In the genomic region with DNA sequence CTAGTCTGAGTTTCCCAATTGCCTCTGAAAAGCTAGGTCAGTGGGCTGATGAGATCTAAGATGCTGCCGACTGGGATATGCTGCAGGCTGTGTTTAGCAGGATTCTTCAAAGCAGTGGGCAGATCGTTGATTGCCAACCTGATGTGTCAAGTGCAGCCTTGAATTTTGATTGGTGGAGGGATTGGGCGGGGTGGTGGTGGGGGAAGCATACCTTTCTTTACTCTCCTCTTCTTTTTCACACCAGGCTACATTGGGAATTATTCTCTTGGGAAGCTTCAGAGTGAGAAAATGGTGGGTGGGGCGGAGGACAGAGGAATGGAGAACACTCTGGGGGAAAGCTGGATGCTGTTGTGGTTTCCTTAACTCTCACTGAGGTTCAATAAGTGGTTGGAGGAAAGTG, we compare ENCODE assay signal across 6 mouse cellular contexts. TPM values are rescaled to one million over a fixed set of nuclear protein-coding genes. Genes with fewer than 3 reads are reported as not detected.
"Had no signal": no experiment of that assay in that cellular context is flagged by ENCODE, and none has a peak within 500 bp of the region (broad histone marks: within the 10 kb centered on the region; RNA-seq: fewer than 3 reads in every experiment).

No protein-coding gene starts in this region.

- DNase-seq: kidney, adult 2 months; kidney, postnatal 14 days; lung, adult 2 months; lung, postnatal 36 days; thymus, postnatal 4 days had no signal

RNA-seq across cellular contexts. Expression of gene Cntn1, which starts 2.9 kb away (rescaled TPM):
- total RNA-seq: megakaryocyte progenitor cell, adult 5-6 weeks had no signal
